Mouse (Mus musculus) induced T-regulatory cell, adult 2 months (primary cell): ENCODE data around the gene Tex48.

Source experiments
- DNase-seq: peaks from one replicate; pipeline ENCODE4 v3.0.0-alpha.2; 2012; ENCODE audit warnings: low read depth

The Tex48 gene

DNA sequence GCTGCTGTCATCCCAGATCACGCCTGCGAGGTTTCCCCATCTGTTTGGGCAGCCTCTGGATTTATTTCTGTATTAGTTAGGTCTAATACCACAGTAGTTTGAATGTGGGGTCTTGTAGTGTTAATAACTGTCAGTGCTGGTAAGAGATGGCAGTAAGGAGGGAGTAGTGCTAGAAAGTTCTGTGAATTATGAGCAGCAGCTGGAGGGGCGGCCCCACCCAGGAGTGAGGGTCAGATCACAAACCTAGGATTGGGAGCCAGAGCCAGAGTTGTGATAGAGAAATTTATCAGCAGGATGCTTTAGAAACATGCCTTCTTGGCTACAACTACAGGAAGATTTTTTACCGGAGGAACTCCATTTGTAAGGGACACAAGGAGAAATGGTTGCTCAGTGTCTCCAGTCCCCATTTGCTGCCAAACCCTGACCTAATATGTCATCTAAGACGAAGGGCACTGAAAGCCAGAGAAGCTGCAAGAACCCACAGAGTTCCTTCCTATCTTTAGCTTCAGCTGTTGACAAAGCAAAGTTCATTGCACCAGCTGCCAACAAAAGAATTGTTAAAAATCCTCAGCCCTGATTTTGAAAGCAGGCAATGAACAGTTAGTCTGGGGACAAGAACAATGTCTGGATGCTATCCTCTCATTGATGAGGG is 27.6 kb downstream of the Tex48 start:
- DNase-seq = no peak

GRCm38 (mm10) chr4:63590538-63590937 is 31.7 kb downstream of the Tex48 start:
- DNase-seq = peak; percentile 69

DNA sequence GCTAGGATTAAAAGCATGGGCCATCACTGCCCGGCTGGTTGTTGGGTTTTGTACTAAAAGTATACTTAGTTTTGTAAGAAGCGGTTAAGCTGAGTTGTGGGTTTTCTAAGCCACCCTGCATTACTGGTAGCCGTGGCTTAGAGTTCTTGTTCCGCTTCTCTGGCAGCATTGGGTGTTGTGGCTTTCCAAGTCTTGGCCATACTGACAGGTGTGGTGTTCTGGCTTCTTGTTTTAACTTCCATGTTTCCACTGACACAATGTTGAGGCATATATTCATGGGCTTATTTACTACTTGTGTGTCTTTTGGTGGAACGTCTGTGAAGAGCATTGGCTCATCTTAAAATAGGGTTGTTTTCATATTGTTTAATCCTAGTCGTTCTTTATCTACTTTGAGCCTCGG is 32.2 kb downstream of the Tex48 start:
- DNase-seq = peak; percentile 51

GRCm38 (mm10) chr4:63586240-63586639 is 36.0 kb downstream of the Tex48 start:
- no peak for DNase-seq

GRCm38 (mm10) chr4:63585216-63585615 is 37.0 kb downstream of the Tex48 start:
- no peak for DNase-seq

- no peak for DNase-seq
These were observed 39.6 kb downstream of the Tex48 start for GRCm38 (mm10) chr4:63582580-63582979.

GRCm38 (mm10) chr4:63580078-63580477 is 42.1 kb downstream of the Tex48 start:
- DNase-seq = no peak

DNA sequence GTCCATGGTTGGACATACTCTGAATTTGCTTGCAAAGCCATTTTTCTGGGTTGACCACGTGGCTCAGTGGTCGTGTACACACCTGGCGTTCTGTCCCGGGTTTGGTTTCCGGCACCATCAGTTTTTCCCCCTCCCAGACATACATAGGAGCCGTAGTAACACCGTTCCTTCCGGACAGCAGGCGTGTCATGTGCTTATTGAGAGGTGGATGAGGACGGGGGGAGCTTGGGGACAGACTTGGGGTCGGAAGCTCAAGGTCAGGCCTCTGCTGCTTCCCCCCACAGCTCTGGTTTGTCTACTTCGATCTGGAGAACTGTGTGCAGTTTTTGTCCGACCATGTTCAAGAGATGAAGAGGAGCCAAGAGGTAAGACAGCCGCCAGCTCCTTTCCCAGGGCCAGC is 42.6 kb downstream of the Tex48 start:
- DNase-seq = no peak

DNA sequence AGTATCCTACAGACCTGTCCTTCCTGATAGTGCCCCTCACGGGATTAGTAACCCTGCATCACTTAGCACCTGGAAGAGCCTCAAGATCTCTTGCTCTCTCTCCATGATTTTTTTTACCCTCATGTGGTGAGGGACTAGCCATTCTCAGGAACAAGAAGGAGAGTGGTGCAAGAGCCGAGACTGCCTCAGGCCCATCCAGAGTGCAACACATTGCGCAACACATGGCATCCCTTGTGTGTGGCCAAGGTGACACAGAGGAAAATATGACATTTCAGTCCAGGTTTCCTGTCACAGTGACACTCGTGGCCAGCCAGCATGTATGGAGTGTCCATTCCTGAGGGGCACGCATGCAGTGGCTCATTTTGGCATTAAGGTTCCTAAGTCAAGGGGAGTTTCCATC is 49.6 kb downstream of the Tex48 start:
- DNase-seq = no peak

DNA sequence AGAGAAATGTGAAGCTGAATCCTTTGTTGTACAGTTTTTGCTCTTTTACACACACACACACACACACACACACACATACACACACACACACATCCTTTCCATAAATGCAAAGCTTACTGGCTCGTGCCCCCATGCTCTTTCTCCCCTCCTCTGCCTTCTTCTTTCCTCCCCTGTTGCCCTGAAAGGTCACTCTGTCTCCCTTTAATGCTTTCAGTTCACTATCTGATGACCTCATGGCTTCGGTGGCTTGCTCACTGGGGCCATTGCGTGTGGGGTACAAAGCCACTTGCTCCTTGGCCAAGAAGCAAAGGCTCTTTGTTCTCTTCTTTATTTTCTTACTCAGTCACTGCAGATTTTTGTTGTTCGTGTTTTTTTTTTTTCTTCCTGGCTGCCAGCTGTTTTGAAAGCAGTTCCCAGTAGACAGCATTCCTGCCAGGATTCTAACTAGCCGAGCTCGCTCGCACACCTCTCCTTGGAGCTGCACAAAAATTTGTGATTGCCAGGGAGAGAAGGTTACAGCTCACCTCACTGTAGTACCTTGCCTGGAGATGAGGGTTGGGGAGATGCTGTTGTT is 51.9 kb downstream of the Tex48 start:
- DNase-seq = no peak

DNA sequence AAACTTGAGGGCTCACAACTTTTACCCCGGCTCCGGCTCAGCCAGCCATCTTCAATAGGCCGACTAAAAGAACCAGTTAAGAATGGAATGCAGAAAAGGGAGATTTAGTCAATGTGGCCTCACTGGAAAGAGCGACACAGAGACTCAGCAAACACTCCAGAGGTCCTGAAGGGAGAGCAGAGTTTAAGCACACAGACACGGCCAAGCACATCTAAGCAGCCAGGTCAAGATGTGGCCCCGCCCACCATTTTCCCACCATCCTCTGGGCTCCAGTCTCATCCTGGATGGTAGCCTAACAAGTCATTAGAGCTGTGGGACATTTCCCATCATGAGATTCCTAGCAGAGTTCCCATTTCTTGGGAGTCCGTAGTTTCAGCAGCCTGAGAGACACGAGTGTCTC is 52.9 kb downstream of the Tex48 start:
- DNase-seq = no peak

DNA sequence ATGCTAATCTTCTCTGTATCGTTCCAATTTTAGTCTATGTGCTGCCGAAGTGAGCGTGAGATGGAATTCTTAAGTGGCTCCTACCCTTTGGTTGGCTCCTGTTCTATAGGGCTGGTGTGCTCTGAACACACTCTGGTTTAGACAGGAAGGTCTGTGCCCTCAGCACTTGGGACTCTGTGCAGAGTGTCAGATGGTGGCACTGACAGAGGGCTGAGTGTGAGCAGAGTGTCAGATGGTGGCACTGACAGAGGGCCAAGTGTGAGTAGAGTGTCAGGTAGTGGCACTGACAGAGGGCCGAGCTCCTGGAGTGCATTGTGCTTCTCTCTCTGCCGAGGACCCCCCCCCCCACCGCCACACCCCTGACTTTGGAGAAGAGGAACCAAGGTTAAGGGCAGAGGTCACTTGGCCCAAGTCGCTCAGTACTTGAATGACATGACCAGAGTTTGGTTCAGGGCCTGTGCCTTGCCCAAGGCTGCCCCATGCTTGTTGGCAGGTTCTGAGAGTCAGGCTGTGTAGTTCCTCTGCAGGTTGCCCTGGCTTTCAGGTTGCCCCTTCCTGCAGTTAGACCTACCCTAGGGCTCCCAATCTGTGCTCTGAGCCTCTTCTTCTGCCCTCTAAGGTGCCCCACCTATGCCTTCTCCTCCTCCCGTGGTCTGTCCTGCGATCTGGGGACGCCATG is 54.4 kb downstream of the Tex48 start:
- DNase-seq = no peak

DNA sequence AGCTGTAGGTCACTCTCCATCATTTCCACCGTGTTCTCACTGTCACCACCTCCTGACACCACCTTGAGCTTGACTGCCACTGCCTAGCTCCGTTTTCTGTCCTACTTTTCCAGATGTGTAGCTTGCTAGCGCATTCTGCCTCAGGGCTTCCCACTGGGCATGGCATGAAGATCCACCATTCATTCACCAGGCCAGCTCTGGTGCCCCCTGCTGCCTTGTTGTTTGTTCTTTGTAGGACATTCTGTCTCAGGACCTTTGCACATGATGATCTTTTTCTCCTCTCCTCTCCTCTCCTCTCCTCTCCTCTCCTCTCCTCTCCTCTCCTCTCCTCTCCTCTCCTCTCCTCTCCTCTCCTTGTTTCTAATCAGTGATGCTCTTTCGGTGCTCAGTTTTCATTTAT is 59.5 kb downstream of the Tex48 start:
- DNase-seq = peak; percentile 44

- peak; percentile 75 for DNase-seq
These were observed 60.2 kb downstream of the Tex48 start for GRCm38 (mm10) chr4:63561861-63562675.

DNA sequence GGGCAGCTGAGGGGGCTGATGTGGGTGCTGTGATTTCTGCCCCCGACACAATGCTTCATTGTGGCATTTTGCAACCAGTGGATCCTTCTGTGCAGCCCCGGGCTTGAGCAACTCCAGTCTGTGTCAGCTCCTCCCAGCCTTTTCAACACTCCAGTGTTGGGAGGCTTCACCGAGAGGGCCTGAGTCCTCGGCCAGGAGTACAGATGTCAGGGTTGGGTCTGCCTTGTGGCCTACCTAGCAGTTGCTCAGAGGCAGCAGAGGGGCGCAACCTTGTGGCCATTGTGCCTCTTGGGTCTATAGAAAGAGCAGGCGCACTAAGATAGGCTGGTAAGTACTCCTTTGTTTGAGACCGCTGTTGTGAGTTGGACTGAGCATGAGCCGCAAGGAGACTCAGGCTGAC is 62.1 kb downstream of the Tex48 start:
- DNase-seq = no peak

DNA sequence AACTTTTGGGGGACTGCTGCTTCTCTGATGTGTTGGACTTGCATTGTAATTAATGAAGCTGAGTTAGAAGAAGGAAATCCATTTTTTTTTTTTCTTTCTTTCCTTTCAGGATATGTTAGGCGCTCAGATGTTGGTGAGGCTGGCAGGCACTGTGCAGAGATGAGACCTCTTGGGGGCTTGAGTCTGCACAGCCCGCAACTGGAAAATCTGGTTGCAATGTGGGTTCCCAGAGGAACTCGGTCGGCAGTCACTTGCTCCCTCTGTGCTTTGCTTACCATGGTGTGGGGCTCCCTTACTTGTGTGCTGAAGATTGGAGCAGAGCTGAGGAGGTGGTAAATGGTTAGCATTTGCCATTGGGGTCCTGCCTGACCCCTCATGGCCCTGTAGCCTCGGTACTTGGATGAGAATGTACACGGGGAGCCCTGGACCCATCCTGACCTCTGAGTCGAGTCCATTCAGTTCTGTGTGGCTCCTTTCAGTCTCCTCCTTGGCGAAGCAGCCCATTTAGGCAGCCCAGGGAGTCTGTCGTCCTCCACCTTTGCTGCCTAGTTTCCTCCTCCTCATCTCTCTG is 63.0 kb downstream of the Tex48 start:
- DNase-seq = no peak

DNA sequence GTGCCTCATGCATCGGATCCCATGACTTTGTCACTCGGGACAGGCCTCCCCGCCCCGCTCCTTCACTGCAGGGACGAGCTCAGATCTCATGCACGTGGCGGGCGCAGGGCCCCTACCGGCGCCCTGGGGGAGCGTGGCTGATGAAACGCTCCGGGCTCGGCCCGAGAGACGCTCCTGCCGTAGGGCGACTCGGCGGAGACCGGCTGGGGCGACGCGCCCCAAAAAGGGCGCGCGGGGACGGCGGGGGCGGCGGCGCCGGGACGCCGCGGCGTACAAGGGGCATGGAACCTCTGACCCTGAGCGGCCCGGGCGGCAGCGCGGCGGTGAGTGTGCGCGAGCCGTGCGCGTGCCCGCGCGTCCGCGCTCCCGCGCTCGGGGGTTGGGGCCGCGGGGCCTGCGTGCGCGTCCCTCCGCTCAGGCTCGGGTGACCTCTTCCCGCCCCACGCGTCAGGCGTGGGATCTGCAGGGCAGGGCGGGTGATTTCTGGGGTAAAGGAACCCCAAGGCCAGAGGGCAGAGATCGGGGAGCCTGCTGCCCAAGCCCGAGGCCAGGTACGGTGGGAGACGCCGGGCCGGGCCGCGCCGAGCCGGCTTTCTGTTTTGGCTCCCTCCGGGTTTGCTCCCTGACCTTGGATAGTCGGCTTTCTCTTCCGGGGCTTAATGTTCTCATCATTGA is 63.7 kb downstream of the Tex48 start, which contains the start of gene Tmem268:
Gene Tmem268 (plus strand): TSS at position 375 of the 675 bp plus-strand sequence.
- peak; percentile 88 for DNase-seq

DNA sequence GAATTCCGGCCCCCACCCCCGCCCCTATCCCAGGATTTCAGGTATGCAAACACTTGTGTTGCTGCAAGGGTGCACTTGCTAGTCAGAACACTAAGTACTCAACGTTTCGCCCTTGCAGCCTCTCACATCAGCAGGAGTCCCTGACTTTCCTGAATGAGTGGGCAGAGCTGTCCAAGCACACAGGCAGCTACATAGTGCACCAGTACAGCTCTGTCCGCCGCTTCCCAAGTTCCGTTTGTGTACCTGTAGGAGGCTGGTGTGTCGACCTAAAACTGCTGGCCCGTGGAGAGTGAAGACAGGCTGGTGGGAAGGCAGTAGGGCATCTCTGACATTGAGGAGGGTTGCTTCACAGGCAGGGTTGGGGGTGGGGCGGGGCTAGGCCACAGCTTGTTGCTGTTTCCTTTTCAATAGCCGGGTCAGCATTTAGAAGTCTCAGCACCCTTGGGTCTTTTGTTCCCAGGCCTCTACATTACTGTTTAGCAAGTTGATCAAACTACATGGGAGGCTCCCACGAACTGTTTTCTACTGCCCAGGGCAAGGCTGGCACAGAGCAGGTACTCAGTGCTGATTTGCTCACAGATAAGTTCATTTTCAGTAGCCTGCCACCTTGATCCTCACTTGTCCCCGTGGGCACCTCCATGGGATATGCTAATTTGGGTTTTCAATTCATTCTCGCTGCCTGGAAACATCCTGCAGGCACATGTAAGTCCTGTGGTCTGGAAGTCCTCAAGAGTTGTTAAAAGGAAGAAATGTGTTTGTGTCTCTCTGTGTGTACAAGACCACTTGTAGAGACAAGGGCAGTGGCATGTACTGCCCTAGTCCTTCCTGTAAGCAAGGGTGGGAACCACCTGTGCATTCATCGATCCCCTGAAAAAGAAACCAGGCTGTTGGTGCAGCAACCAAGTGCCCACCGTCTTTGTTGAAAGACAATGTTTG is 64.8 kb downstream of the Tex48 start:
- DNase-seq = peak; percentile 47
